Mouse (Mus musculus): Measurements from ENCODE around the gene Atp6v0b.

- TF ChIP-seq POLR2A (IDR thresholded peaks at IDR 0.05; ENCODE audit: borderline replicate concordance, extremely low read depth, insufficient read depth, insufficient read length, poor library complexity, severe bottlenecking): no peak
- TF ChIP-seq CTCF (IDR thresholded peaks at IDR 0.05; ENCODE audit: borderline replicate concordance, extremely low read depth, insufficient read depth, insufficient read length): peak; percentile 53; the same call in 1 of the 2 replicates
Observed at GRCm38 (mm10) chr4:117928699-117929241, 41.6 kb upstream of the Atp6v0b start.
